Mouse (Mus musculus): ENCODE data around the gene Olfr283. TPM values are rescaled to one million over a fixed set of nuclear protein-coding genes. Genes with fewer than 3 reads are reported as not detected.

Olfr283 gene
- total RNA-seq, 2 experiments from 2014 or later = not detected

GRCm38 (mm10) chr15:98391903-98392187 is 11.1 kb upstream of the Olfr283 start:
- TF ChIP-seq CTCF (conservative IDR thresholded peaks at IDR 0.05) = no peak
- Histone ChIP-seq H3K4me3 (no peak overlapping the region), H3K27ac (no peak overlapping the region)
- no peak for DNase-seq (ENCODE audit: low spot score in 2 of 2)

DNA sequence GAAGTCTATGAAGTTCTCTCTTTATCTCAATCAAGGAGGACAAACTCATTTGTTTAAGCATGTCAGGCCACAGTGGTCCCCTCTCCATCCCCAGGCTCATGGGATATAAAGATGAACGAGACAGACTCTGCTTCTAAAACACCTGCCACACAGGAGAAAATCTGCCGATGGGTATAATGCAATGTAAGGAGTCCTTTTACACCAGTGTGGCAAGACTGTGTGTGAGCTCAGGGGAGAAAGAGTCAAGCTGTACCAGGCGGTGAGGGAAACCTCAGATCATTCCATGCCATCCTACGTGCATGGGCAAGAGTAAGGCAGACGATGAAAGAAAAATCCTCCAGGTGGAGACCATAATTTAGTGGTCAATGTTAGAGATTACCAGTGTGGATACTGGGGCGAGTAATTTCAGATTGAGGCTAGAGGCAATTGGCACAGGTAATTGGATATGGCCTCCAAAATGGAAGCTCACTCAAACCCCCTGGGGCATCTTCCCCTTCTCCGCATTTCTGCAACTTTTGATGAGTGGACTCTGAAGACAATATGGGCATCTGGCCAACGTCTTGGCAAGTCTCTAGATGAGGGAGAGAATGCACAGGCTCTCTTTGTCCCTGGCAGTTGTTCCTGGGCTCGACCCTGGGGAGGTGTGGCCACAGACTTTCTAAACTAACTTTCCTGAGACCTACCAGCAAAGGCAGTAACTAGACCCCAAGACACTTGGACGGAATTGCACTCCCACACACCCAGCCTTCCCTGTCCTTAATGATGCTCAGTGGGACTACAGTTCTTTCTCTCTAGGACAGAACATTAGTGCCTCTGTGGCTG is 10.5 kb upstream of the Olfr283 start:
- Histone ChIP-seq H3K4me3 (no peak overlapping the region), H3K27ac (no peak overlapping the region)
- no peak for DNase-seq (ENCODE audit: low spot score in 2 of 2)
- TF ChIP-seq CTCF (conservative IDR thresholded peaks at IDR 0.05) = no peak

DNA sequence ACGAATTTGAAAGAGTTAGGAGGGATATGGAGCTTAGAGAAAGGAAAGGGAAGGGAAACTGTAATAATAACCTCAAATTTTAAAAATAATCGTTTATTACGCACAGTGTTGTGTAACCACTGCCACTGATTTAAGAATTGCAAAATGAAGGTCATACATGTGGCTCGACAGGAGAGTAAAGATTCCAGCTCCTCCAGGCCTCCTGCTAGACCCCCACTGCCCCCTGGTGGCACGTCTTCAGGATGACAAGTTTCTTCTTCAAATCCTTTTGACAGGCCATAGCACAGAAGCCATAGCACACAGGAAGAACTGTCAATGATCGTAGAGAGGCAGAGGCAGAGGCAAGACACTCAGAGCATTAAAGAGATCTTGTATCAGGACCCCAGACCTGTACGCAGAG is 9.1 kb upstream of the Olfr283 start:
- Histone ChIP-seq H3K27ac (no peak overlapping the region), H3K4me3 (no peak overlapping the region)
- TF ChIP-seq CTCF (conservative IDR thresholded peaks at IDR 0.05) = peak; percentile 88
- peak; percentile 64 to 76 for DNase-seq (ENCODE audit: low spot score in 2 of 2)

GRCm38 (mm10) chr15:98387621-98388020 is 6.9 kb upstream of the Olfr283 start:
- Histone ChIP-seq H3K4me3 (no peak overlapping the region), H3K27ac (no peak overlapping the region)
- DNase-seq (ENCODE audit: low spot score in 2 of 2) = no peak
- TF ChIP-seq CTCF (conservative IDR thresholded peaks at IDR 0.05) = no peak

DNA sequence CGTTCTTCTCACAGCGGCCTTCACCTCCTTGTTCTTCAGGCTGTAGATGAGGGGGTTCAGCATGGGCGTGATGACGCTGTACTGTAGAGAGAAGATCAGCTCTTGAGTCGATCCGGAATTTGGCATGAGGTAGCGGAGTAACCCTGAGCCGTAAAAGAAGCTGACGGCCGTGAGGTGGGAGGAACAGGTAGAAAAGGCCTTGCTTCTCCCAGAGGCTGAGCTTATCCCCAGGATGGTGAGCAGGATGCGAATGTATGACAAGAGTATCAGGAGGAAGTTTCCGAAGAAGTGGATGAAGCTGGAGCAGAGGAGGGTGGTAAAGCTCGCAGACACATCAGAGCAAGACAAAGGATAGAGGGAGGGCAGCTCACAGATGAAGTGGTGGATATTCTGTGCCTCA is 2.5 kb downstream of the Olfr283 start:
- Histone ChIP-seq H3K27ac (no peak overlapping the region), H3K4me3 (no peak overlapping the region)
- no peak for DNase-seq (ENCODE audit: low spot score in 2 of 2)
- no peak for TF ChIP-seq CTCF (conservative IDR thresholded peaks at IDR 0.05)

DNA sequence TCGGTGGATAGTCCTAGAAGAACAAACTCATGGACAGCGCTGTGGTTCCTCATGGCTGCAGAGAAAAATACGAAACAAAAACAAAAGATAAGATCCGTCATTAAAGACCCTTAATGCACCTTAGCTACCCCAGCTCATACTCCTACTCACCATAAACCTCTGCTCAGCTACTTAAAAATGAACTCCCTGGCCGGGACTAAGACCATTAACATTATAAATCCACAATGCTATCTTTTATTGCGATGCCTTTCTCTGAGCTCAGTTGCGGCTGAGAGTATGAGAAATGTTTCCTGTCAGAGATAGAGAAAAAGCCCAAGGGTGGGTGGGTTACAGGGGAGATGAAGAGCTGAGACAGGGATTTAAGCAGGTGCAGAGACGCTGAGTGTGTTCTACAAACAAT is 39.9 kb downstream of the Olfr283 start, which contains the start of gene Olfr284:
Olfr284 (minus strand) TSS at position 101 of the 400 bp plus-strand sequence.
- no peak for TF ChIP-seq CTCF (conservative IDR thresholded peaks at IDR 0.05)
- no peak for DNase-seq (ENCODE audit: low spot score in 2 of 2)
- Histone ChIP-seq H3K27ac (no peak within 1 kb of the TSS), H3K4me3 (no peak within 1 kb of the TSS)

Other genes with a start within 250 kb of the Olfr283 start
- gene Asb8, start 215.3 kb downstream of the Olfr283 start, total RNA-seq (2021) = 10 to 100 TPM; 51.8 to 55.1 TPM
- gene Ccdc184, start 213.8 kb downstream of the Olfr283 start, total RNA-seq (2021) = 10 to 100 TPM; 10.6 to 10.9 TPM
- not detected for gene Olfr288, start 185.4 kb downstream of the Olfr283 start, total RNA-seq (2021)
- gene Gm44579, start 160.0 kb downstream of the Olfr283 start, total RNA-seq (2021) = not detected
- gene Olfr287, start 159.9 kb downstream of the Olfr283 start, total RNA-seq (2021) = 1 to 10 TPM; 4.1 to 4.4 TPM
- gene Olfr286, start 146.5 kb downstream of the Olfr283 start, total RNA-seq (2021) = not detected
- gene H1fnt, start 123.7 kb downstream of the Olfr283 start, total RNA-seq (2021) = not detected
- gene Zfp641, start 84.8 kb downstream of the Olfr283 start, total RNA-seq (2021) = 1 to 10 TPM; 6.4 to 6.8 TPM
- not detected for gene Olfr285, start 63.6 kb downstream of the Olfr283 start, total RNA-seq (2021)
- not detected for gene Olfr284, start 40.0 kb downstream of the Olfr283 start, total RNA-seq (2021)
- not detected for gene Olfr282, start 50.3 kb upstream of the Olfr283 start, total RNA-seq (2021)
- gene Olfr281, start 71.6 kb upstream of the Olfr283 start, total RNA-seq (2021) = not detected
- gene OR5BS1P, start 89.0 kb upstream of the Olfr283 start, total RNA-seq (2021) = not detected
- gene Lalba, start 101.8 kb upstream of the Olfr283 start, total RNA-seq (2021) = not detected
- gene Olfr279, start 111.5 kb upstream of the Olfr283 start, total RNA-seq (2021) = not detected
- 10 to 100 TPM; 62.2 to 62.5 TPM for gene Kansl2, start 153.3 kb upstream of the Olfr283 start, total RNA-seq (2021)
- gene Ccnt1, start 190.0 kb upstream of the Olfr283 start, total RNA-seq (2021) = 10 to 100 TPM; 43.8 to 48.3 TPM
- gene 4930415O20Rik, start 190.1 kb upstream of the Olfr283 start, total RNA-seq (2021) = not detected
- gene Adcy6, start 229.1 kb upstream of the Olfr283 start, total RNA-seq (2021) = 10 to 100 TPM; 49.6 to 52.4 TPM
- 100 to 1,000 TPM; 207 to 212 TPM for gene Cacnb3, start 249.9 kb upstream of the Olfr283 start, total RNA-seq (2021)